Mouse (Mus musculus) embryonic fibroblast, embryonic 13.5 days (primary cell): ENCODE measurements around the gene Hist2h4. TPM values are rescaled to one million over a fixed set of nuclear protein-coding genes. Genes with fewer than 3 reads are reported as not detected.
A peak's percentile ranks its signal among the peaks of the same experiment; 100 is the strongest.
"Not testable (repeated sequence)": the region's sequence is repeated elsewhere in the genome, so short reads cannot be mapped to it uniquely, and the experiment has no call there.

Source experiments
- H3K27ac ChIP-seq: 2 replicates; pipeline ENCODE4 v1.5.1; 2012; ENCODE audit warnings: low read length, control low read depth, inconsistent platforms; ENCODE audit not compliant: insufficient read depth
- H3K4me1 ChIP-seq: 2 replicates; pipeline ENCODE4 v1.6.1; 2011; ENCODE audit warnings: low read length; ENCODE audit not compliant: control insufficient read depth, insufficient read depth
- H3K4me3 ChIP-seq: 2 replicates; pipeline ENCODE4 v1.5.1; 2011; ENCODE audit warnings: mild to moderate bottlenecking, control low read depth, low read length; ENCODE audit not compliant: insufficient read depth
- CTCF ChIP-seq: IDR thresholded peaks from 2 replicates; pipeline ENCODE4 v1.5.1; 2011; ENCODE audit warnings: mild to moderate bottlenecking, control low read depth, low read length, moderate library complexity, borderline replicate concordance; ENCODE audit not compliant: insufficient read depth
- POLR2A ChIP-seq: IDR thresholded peaks from 2 replicates; pipeline ENCODE4 v1.6.1; 2011; ENCODE audit warnings: low read depth, mild to moderate bottlenecking, control low read depth, low read length, moderate library complexity
- polyA plus RNA-seq: library from polyadenylated mRNA; stranded (reverse); fragments of >200 nt; gene quantifications from 2 replicates; pipeline ENCODE4 v1.2.4, GENCODE M21; 2011; ENCODE audit warnings: low read depth; ENCODE audit not compliant: missing spikeins, insufficient read length

Hist2h4 gene
- polyA plus RNA-seq, 1 experiment = 3.7 TPM

DNA sequence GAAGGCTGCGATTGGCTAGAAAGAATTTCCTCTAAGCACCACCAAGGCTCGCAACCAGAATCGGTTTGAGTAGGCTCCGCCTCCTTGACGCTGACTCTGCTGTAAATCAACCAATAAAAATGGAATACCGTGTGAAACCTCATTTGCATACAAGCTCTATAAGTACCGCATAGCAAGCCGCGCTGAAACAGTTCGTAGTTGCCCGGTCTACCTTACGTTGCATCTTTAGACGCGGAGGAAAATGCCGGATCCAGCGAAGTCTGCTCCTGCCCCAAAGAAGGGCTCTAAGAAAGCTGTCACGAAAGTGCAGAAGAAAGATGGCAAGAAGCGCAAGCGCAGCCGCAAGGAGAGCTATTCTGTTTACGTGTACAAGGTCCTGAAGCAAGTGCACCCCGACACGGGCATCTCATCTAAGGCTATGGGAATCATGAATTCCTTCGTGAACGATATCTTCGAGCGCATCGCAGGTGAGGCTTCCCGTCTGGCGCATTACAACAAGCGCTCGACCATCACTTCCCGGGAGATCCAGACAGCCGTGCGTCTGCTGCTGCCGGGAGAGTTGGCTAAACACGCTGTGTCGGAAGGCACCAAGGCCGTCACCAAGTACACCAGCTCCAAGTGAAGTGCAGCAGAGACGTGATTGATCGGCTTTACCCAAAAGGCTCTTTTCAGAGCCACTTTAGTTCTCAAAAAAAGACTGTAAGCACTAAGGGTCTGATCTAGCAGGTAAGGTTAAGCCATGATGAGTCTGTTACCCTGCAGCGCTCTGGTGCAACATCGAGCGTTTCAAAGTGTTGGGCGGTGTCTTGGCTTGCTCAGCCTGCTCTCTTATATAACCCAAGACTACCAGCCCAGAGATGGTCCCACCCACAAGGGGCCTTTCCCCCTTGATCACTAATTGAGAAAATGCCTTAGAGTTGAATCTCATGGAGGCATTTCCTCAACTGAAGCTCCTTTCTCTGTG lies 6.7 kb upstream of the Hist2h4 start, which contains the start of gene Hist2h2bb:
Gene Hist2h2bb (plus strand): TSS at position 242 of the 964 bp plus-strand sequence.
- H3K27ac ChIP-seq = peak within 1 kb of the TSS; percentile 97
- H3K4me3 ChIP-seq = peak within 1 kb of the TSS; percentile 53
- TF ChIP-seq POLR2A (peak; percentile 97), CTCF (no peak)
- H3K4me1 ChIP-seq = 0 out of 2 replicates have a peak, but pooled peaks cover 2% of the 10 kb centered on the region

DNA sequence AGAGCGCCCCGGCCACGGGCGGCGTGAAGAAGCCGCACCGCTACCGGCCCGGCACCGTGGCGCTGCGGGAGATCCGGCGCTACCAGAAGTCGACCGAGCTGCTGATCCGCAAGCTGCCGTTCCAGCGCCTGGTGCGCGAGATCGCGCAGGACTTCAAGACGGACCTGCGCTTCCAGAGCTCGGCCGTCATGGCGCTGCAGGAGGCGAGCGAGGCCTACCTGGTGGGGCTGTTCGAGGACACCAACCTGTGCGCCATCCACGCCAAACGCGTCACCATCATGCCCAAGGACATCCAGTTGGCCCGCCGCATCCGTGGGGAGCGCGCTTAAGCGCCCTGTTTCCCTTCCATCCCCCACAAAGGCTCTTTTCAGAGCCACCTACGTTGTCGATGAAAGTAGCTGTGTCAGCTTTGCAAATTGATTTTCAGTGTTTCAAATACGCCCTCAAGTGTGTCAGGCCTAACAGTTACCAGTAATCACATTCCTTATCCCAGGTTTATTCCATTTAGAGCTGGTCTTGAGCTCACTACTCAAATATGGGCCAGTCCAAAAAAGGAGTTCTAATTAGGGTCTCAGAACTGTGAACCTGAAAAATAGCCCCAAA lies 5.8 kb upstream of the Hist2h4 start:
- Histone ChIP-seq H3K27ac (peak overlapping the region; percentile 97), H3K4me3 (peak overlapping the region; percentile 53)
- not testable (repeated sequence) for H3K4me1 ChIP-seq
- peak; percentile 44 for TF ChIP-seq POLR2A

DNA sequence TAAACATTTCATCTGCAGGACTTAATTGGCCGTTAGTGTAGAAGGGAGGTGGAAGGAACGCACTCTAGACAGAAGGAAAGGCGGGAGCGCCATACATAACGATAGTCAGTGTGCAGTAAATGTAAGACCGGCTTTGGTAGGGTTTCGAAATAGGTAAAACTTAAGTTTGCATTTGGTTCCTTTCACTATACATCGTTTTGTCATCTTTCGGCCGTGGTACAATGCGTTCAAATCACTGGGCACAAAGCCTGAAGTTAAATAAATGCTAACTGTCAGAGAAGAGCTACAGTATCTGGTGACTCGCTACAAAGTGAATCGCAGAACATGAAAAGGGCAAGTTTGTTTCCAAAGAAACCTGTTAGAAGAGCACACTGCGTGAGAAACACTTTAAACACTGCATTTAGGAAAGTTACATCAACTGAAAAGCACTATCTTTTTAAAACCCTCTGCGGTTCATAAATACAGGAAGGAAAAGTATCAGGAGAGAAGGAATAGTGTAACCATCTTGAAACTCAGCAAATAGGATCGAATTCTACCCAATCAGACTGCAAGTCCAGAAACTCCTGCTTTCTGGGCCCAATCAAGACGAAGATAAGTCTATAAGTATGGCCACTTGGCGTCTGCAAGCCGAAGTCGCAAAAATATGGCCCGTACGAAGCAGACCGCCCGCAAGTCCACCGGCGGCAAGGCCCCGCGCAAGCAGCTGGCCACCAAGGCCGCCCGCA lies 5.1 kb upstream of the Hist2h4 start, which contains the start of gene Hist2h3b:
Gene Hist2h3b (plus strand): TSS at position 604 of the 725 bp plus-strand sequence.
- H3K27ac ChIP-seq = peak within 1 kb of the TSS; percentile 97
- H3K4me1 ChIP-seq = peaks cover 5% of the 10 kb centered on the region; the same call in 1 of the 2 replicates
- peak within 1 kb of the TSS; percentile 53 for H3K4me3 ChIP-seq
- TF ChIP-seq CTCF = no peak
- TF ChIP-seq POLR2A = peak; percentile 95

DNA sequence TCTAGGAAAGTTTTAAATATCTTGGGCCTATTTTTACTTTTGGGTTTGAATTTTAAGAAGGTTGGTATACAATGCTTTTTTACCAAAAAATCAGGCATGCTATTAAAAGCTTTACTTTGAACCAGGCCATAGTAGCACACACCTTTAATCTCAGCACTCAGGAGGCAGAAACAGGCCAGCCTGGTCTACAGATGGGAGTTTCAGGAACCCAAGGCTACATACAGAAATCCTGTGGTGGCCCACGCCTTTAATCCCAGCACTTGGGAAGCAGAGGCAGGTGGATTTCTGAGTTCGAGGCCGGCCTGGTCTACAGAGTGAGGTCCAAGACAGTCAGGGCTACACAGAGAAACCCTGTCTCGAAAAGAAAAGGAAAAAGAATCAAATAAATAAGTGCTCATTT lies 4.4 kb upstream of the Hist2h4 start:
- Histone ChIP-seq H3K4me3 (no peak overlapping the region), H3K4me1 (peaks cover 5% of the 10 kb centered on the region; the same call in 1 of the 2 replicates), H3K27ac (peak overlapping the region; percentile 97)
- TF ChIP-seq POLR2A (no peak), CTCF (no peak)

DNA sequence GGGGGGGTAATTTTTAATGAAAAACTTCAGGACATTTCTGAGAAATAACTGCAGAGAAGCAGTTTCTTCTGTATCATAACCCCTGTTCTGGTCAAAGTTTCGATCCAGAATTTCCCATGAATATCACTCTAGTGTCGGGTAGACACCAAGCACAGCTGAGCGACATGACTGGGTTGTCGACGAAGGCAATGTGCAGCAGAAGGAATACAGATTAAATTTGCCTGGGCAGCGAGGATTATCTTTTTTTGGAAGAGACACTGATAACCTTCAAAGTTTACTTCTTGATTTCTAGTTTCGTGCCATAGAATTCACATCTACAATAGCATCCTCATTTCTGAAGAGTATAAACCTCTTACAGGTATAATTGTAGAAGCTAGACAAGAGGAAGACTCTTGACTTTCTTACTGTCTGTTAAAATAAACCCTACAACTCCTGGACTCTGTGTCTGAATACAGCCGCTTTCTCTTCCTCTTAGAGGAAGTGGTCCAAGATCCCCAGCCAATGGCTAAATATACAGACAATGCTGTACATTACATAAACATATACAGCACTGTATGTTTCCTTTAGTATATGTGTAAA lies 3.1 kb upstream of the Hist2h4 start:
- no peak overlapping the region for H3K27ac ChIP-seq
- H3K4me3 ChIP-seq = no peak overlapping the region
- H3K4me1 ChIP-seq = peaks cover 9% of the 10 kb centered on the region; the same call in 1 of the 2 replicates
- no peak for TF ChIP-seq POLR2A
- TF ChIP-seq CTCF = no peak

DNA sequence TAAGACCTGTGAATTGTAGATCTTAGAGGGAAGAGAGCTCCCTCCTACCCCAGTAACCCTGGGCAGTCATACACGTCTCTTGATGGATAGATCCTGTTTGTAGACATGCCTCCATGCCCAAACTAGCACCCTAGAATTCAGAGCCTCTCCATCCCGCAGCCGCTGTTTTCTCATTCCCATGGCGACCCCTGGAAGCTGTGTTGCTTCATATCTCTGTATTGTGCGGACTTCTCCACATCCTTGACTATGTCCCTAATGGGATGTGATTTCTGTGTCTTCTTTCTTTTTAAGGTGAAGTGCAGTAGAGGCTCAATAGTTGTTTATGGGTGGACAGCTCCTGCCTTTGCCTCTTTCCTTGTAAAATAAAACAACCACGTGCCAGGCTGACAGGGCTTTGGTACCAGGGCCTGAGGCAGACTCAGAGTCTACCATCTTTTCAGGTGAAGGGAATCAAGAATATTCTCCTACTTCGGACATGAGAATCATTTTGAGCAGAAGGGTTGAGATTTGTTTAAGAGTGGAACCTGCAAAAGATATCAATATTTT lies 1.4 kb upstream of the Hist2h4 start:
- no peak for TF ChIP-seq CTCF
- TF ChIP-seq POLR2A = 0 out of 2 replicates have a peak, but pooled peaks have one; percentile 0
- H3K27ac ChIP-seq = peak overlapping the region; percentile 99
- peaks cover 9% of the 10 kb centered on the region; the same call in 1 of the 2 replicates for H3K4me1 ChIP-seq
- peak overlapping the region; percentile 7; the same call in 1 of the 2 replicates for H3K4me3 ChIP-seq

DNA sequence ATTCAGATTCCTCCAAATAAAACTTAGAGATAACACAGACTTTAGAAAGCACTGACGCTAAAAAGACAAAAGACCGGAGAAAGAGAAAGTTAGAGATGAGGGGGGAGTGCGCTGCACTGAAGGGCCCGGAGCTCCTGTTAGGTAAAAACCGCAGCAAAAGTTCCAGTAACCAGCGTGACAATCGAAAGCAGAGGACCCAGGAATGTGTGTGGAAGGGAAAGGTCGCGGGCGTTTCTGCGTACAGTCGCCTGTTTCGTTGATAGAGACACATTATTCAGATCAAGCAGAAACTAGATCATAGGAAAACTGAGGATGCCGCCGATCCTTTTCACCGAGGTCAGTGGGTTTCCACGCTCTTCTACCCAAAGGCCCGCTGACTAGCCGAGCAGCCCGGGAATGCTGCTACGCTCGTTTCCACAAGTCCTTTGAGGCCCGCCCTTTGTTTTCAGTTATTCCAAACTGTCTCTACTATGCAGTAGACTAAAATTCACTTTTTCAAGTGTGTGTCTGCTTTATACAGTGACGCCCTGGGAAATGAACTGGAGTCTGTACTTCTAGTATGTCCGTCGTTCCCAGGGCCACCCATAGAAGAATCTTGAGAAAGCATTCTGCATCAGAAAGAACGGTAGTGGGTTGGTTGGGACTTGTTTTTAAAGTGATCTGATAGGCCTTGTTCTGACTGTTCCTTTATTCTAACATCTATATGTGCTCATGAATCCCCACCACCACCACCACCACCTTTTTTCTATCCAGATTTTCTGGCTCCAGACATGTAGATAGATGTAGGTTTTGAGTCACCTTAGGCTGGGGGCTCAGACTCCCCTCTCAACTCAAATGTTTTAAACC lies 670 bp upstream of the Hist2h4 start:
- H3K27ac ChIP-seq = peak overlapping the region; percentile 99
- TF ChIP-seq POLR2A = peak; percentile 46
- TF ChIP-seq CTCF = no peak
- peak overlapping the region; percentile 42 for H3K4me3 ChIP-seq
- H3K4me1 ChIP-seq = peaks cover 9% of the 10 kb centered on the region; the same call in 1 of the 2 replicates

DNA sequence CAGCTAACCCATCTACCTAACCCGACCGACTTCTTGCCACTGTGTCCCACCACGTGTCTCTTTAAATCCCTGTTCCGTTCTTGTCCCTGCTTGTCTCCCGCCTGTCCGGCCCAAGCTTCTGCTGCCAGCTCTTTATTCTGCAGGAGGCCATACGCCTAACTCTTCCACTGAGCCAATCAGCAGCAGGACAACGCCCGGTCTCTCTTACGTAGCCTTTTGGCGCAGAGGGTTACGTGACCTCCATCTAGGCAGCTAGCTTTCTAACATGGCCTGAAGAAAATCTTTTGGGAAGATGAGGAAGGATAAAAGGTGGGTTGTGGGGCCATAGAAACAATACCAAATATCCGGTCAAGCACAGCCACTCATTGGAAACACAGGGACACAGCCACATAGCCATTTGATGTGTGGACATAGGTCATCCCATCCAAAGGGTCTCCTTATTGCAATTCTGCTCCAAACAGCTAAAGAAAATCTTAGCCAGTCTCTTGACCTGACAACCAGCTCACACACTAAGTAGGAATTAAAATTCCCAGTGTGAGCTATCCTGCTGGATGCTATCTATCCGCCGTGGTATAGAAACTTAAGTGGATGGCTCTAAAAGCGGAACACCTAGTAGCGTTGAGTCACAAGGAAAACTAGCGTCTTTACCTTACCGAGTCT lies 765 bp downstream of the Hist2h4 start:
- peak; percentile 93 for TF ChIP-seq POLR2A
- no peak for TF ChIP-seq CTCF
- Histone ChIP-seq H3K4me3 (peak overlapping the region; percentile 51), H3K27ac (peak overlapping the region; percentile 95), H3K4me1 (peaks cover 7% of the 10 kb centered on the region; the same call in 1 of the 2 replicates)
